Mouse (Mus musculus) midbrain, postnatal 0 days (tissue): Measurements from ENCODE around the gene Gm29797. TPM values are rescaled to one million over a fixed set of nuclear protein-coding genes. Genes with fewer than 3 reads are reported as not detected.

ENCODE experiments used
- ATAC-seq: fragments of 200-750 bp; cut with Nextera tagmentation; 2 replicates; pipeline ENCODE4 v1.8.0; 2017; ENCODE audit warnings: moderate number of reproducible peaks, mild to moderate bottlenecking, moderate TSS enrichment, moderate library complexity; ENCODE audit not compliant: low FRiP score
- DNase-seq: peaks from one replicate; pipeline ENCODE4 v3.0.0-alpha.2; 2015; ENCODE audit warnings: low spot score
- H3K27ac ChIP-seq: fragments of 300-500 bp; sonication (generic); 2 replicates; pipeline ENCODE4 v1.5.1; 2014; ENCODE audit warnings: low read depth, mild to moderate bottlenecking, low read length, mixed read lengths
- H3K27me3 ChIP-seq: fragments of 300-500 bp; sonication (generic); 2 replicates; pipeline ENCODE4 v1.6.1; 2014; ENCODE audit warnings: low read length, control low read depth, mixed read lengths; ENCODE audit not compliant: insufficient read depth
- H3K36me3 ChIP-seq: fragments of 300-500 bp; sonication (generic); 2 replicates; pipeline ENCODE4 v1.6.1; 2014; ENCODE audit warnings: low read length, control low read depth, mixed read lengths; ENCODE audit not compliant: insufficient read depth
- H3K4me1 ChIP-seq: fragments of 300-500 bp; sonication (generic); 2 replicates; pipeline ENCODE4 v1.6.1; 2014; ENCODE audit warnings: mild to moderate bottlenecking, control low read depth, antibody characterized with exemption, low read length, mixed read lengths; ENCODE audit not compliant: insufficient read depth
- H3K4me2 ChIP-seq: fragments of 300-500 bp; sonication (generic); 2 replicates; pipeline ENCODE4 v1.6.1; 2014; ENCODE audit warnings: low read depth, mild to moderate bottlenecking, low read length, mixed read lengths; ENCODE audit not compliant: poor library complexity, severe bottlenecking
- H3K4me3 ChIP-seq: fragments of 300-500 bp; sonication (generic); 2 replicates; pipeline ENCODE4 v1.5.1; 2014; ENCODE audit warnings: low read depth, mild to moderate bottlenecking, low read length, moderate library complexity
- H3K9ac ChIP-seq: fragments of 300-500 bp; sonication (generic); replicated peaks from 2 replicates; pipeline ENCODE4 v1.6.1; 2014; ENCODE audit warnings: mild to moderate bottlenecking, low read length, moderate library complexity, mixed read lengths; ENCODE audit not compliant: poor library complexity, severe bottlenecking
- H3K9me3 ChIP-seq: fragments of 300-500 bp; sonication (generic); 2 replicates; pipeline ENCODE4 v1.6.1; 2016; ENCODE audit warnings: low read length, control low read depth
- CTCF ChIP-seq: IDR thresholded peaks from 2 replicates; pipeline ENCODE4 v1.5.1; 2016; ENCODE audit warnings: antibody characterized with exemption, mild to moderate bottlenecking
- WGBS: fragments of 180-500 bp; shearing (Covaris S2); extraction: QIAGEN DNeasy Blood & Tissue Kit; methylation state at CpG from one replicate; pipeline ENCODE4 v1.1.7; 2014; 5-methylcytosine and 5-hydroxymethylcytosine counted together
- polyA plus RNA-seq: library from polyadenylated mRNA; unstranded; fragments of >200 nt; fragmentation: Nextera tagmentation; extraction: Ambion mirVana; gene quantifications from 2 replicates; pipeline ENCODE4 v1.2.1, GENCODE M21; 2015
- total RNA-seq: library from RNA; depleted of rRNA; stranded (reverse); fragments of >200 nt; gene quantifications from 2 replicates; pipeline ENCODE4 v1.2.3, GENCODE M21; 2014

Gene Gm29797
- total and polyA plus RNA-seq, 2 experiments from 2014 or later, result not detected

- Histone ChIP-seq H3K27ac (no peak overlapping the region), H3K4me1 (peaks cover 8% of the 10 kb centered on the region), H3K36me3 (no peaks in the 10 kb centered on the region), H3K4me2 (peak overlapping the region; percentile 54), H3K9ac (0 out of 2 replicates have a peak overlapping the region, but pooled peaks have one; percentile 24), H3K27me3 (peaks cover 46% of the 10 kb centered on the region), H3K4me3 (peak overlapping the region; percentile 41), H3K9me3 (no peaks in the 10 kb centered on the region)
- no peak for DNase-seq
- peak; percentile 16; the same call in 1 of the 2 replicates for TF ChIP-seq CTCF
- 6% methylated on average over 43 of the region's 56 CpGs for WGBS
- peak; percentile 11; the same call in 1 of the 2 replicates for ATAC-seq
Measured at GRCm38 (mm10) chr2:181670285-181670912, 13.6 kb downstream of the Gm29797 start.

- peaks cover 12% of the 10 kb centered on the region for H3K4me1 ChIP-seq
- peak overlapping the region; percentile 29; the same call in 1 of the 2 replicates for H3K9ac ChIP-seq
- no peak for DNase-seq
- no peak for TF ChIP-seq CTCF
- ATAC-seq, result peak; percentile 17; the same call in 1 of the 2 replicates
- no peaks in the 10 kb centered on the region for H3K9me3 ChIP-seq
- peaks cover 46% of the 10 kb centered on the region for H3K27me3 ChIP-seq
- no peaks in the 10 kb centered on the region for H3K36me3 ChIP-seq
- no peak overlapping the region for H3K27ac ChIP-seq
- H3K4me2 ChIP-seq, result peak overlapping the region; percentile 54
- under 1% methylated on average over 41 of the region's 41 CpGs for WGBS
- H3K4me3 ChIP-seq, result peak overlapping the region; percentile 41
Measured at GRCm38 (mm10) chr2:181670913-181671311, 14.1 kb downstream of the Gm29797 start.

GRCm38 (mm10) chr2:181671326-181671725 is 14.5 kb downstream of the Gm29797 start, which contains the start of gene Sox18:
Sox18 (minus strand) TSS chr2:181671640.
- no peak for ATAC-seq
- H3K27ac ChIP-seq, result no peak within 1 kb of the TSS

GRCm38 (mm10) chr2:181671984-181672383 is 15.2 kb downstream of the Gm29797 start:
- no peak for ATAC-seq
- Histone ChIP-seq H3K27ac (no peak overlapping the region), H3K36me3 (no peaks in the 10 kb centered on the region), H3K4me3 (no peak overlapping the region), H3K27me3 (peaks cover 46% of the 10 kb centered on the region), H3K4me2 (no peak overlapping the region), H3K9ac (no peak overlapping the region), H3K9me3 (no peaks in the 10 kb centered on the region), H3K4me1 (peaks cover 12% of the 10 kb centered on the region)
- 25% methylated on average over 7 of the region's 7 CpGs for WGBS
- TF ChIP-seq CTCF, result no peak
- DNase-seq, result no peak

More at GRCm38 (mm10) chr2:181671326-181671725, 14.5 kb downstream of the Gm29797 start, which contains the start of gene Sox18:
- H3K4me3 ChIP-seq, result peak within 1 kb of the TSS; percentile 41
- H3K36me3 ChIP-seq, result no peaks in the 10 kb centered on the region
- no peak for TF ChIP-seq CTCF
- DNase-seq, result no peak
- peak within 1 kb of the TSS; percentile 54 for H3K4me2 ChIP-seq
- peaks cover 12% of the 10 kb centered on the region for H3K4me1 ChIP-seq
- H3K9me3 ChIP-seq, result no peaks in the 10 kb centered on the region
- peaks cover 46% of the 10 kb centered on the region for H3K27me3 ChIP-seq
- H3K9ac ChIP-seq, result peak within 1 kb of the TSS; percentile 29; the same call in 1 of the 2 replicates
- 1% methylated on average over 43 of the region's 43 CpGs for WGBS

- Histone ChIP-seq H3K27ac (no peak overlapping the region), H3K36me3 (no peaks in the 10 kb centered on the region), H3K27me3 (peaks cover 44% of the 10 kb centered on the region), H3K4me3 (no peak overlapping the region), H3K4me1 (peaks cover 12% of the 10 kb centered on the region), H3K4me2 (no peak overlapping the region), H3K9me3 (no peaks in the 10 kb centered on the region), H3K9ac (no peak overlapping the region)
- DNase-seq (no peak), ATAC-seq (no peak; the same call in 1 of the 2 replicates)
- no peak for TF ChIP-seq CTCF
- WGBS, result 62% methylated on average over 1 of the region's 1 CpGs
Measured at GRCm38 (mm10) chr2:181673501-181673900, 16.7 kb downstream of the Gm29797 start.

GRCm38 (mm10) chr2:181674934-181675333 is 18.1 kb downstream of the Gm29797 start:
- ATAC-seq, result no peak
- Histone ChIP-seq H3K9ac (no peak overlapping the region), H3K27me3 (peaks cover 31% of the 10 kb centered on the region), H3K4me3 (no peak overlapping the region), H3K4me2 (no peak overlapping the region), H3K9me3 (no peaks in the 10 kb centered on the region), H3K36me3 (no peaks in the 10 kb centered on the region), H3K4me1 (peaks cover 12% of the 10 kb centered on the region), H3K27ac (no peak overlapping the region)
- 86% methylated on average over 4 of the region's 4 CpGs for WGBS
- DNase-seq, result no peak
- TF ChIP-seq CTCF, result no peak
